Mouse (Mus musculus) myocyte (in vitro differentiated cells): Measurements from ENCODE around the gene Dguok.

ENCODE experiments used
- POLR2A ChIP-seq: IDR thresholded peaks from one replicate; pipeline ENCODE4 v1.6.1; 2011; ENCODE audit warnings: low read depth, mild to moderate bottlenecking, control low read depth, moderate library complexity; ENCODE audit not compliant: insufficient read length
- POLR2AphosphoS2 ChIP-seq: IDR thresholded peaks from one replicate; pipeline ENCODE4 v1.6.1; 2011; ENCODE audit warnings: low read depth, control low read depth; ENCODE audit not compliant: insufficient read length
- USF1 ChIP-seq: IDR thresholded peaks from one replicate; pipeline ENCODE4 v1.6.1; 2011; ENCODE audit warnings: low read depth, mild to moderate bottlenecking, control low read depth, moderate library complexity

DNA sequence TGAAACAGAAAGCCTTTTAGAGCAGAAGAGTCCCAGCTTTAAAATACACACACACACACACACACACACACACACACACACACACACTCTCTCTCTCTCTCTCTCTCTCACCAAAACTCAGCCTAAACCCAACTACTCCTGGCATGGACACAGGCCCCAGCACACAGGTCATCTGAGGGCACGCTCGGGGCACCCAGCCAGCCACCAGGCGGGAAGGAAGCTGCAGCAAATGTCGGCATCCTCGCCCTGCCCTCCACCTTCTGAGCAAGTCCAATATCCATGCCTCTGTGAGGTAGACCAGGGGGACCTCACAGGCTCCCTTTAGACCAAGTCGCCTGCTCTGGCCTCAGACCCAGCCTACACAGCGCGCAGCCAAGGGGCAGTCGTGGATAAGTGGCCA, 33.5 kb downstream of the Dguok start:
- TF ChIP-seq POLR2AphosphoS2, result no peak
- no peak for TF ChIP-seq USF1
- TF ChIP-seq POLR2A, result no peak
